Mouse (Mus musculus) Patski (cell line): ENCODE measurements around the gene Gm21887. TPM values are rescaled to one million over a fixed set of nuclear protein-coding genes. Genes with fewer than 3 reads are reported as not detected.
"Not testable (repeated sequence)": the region's sequence is repeated elsewhere in the genome, so short reads cannot be mapped to it uniquely, and the experiment has no call there.

ENCODE experiments used
- ATAC-seq: fragments of 100-300 bp; one replicate; pipeline ENCODE4 v1.8.0; 2021
- CTCF ChIA-PET: fragments of 350-600 bp; sonication (Branson Sonifier 250); formaldehyde crosslinking; loops from one replicate; lab custom pipeline; 2022; ENCODE audit warnings: inconsistent platforms; lab: Charles Lee
- POLR2A ChIA-PET: fragments of 350-600 bp; sonication (Branson Sonifier 250); formaldehyde crosslinking; loops from one replicate; lab custom pipeline; 2022; ENCODE audit warnings: antibody characterized with exemption, inconsistent platforms; lab: Charles Lee
- DNase-seq: peaks from one replicate; pipeline ENCODE4 v3.0.0-alpha.2; 2011; ENCODE audit warnings: low read depth, low spot score
- H3K27me3 ChIP-seq: fragments of 371-371 bp; one replicate; pipeline ENCODE4 v1.5.1; 2021
- in situ Hi-C: fragments of 300-500 bp; cut with MboI; formaldehyde crosslinking; loops from 3 replicates; pipeline ENCODE4 v1.11.1; 2018; ENCODE audit warnings: low pct_unique_long_range_greater_than_20kb, mixed read lengths
- polyA plus RNA-seq: library from polyadenylated mRNA; unstranded; gene quantifications from one replicate; pipeline ENCODE4 v1.2.3, GENCODE M21; 2021

Gene Gm21887
- polyA plus RNA-seq, 1 experiment from 2014 or later: 110 TPM

DNA sequence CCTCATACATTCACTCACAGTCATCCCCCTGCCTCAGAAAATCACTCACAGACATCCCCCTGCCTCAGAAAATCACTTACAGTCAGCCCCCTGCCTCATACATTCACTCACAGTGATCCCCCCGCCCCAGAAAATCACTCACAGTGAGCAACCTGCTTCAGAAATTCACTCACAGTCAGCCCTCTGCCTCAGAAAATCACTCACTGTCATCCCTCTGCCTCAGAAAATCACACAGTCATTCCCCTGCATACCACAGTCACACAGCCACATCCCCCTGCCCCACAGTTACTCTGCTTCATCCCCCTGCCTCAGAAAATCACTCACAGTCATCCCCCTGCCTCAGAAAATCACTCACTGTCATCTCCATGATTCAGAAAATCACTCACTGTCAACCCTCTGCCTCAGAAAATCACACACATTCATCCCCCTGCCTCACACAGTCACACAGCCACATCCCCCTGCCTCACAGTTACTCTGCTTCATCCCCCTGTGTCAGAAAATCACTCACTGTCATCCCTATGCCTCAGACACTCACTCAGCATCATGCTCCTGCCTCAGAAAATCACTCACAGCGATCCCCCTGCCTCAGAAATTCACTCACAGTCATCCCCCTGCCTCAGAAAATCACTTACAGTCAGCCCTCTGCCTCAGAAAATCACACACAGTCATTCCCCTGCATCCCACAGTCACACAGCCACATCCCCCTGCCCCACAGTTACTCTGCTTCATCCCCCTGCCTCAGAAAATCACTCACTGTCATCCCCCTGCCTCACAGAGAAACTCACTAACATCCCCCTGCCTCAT lies 1.9 kb upstream of the Gm21887 start:
- POLR2A ChIA-PET, H3K27me3 ChIP-seq, in situ Hi-C loops, DNase-seq, CTCF ChIA-PET, ATAC-seq: not testable (repeated sequence)

- H3K27me3 ChIP-seq, in situ Hi-C loops, POLR2A ChIA-PET, CTCF ChIA-PET, ATAC-seq, DNase-seq: not testable (repeated sequence)
Measured at GRCm38 (mm10) chrX:170008179-170008467, 1.3 kb upstream of the Gm21887 start.

DNA sequence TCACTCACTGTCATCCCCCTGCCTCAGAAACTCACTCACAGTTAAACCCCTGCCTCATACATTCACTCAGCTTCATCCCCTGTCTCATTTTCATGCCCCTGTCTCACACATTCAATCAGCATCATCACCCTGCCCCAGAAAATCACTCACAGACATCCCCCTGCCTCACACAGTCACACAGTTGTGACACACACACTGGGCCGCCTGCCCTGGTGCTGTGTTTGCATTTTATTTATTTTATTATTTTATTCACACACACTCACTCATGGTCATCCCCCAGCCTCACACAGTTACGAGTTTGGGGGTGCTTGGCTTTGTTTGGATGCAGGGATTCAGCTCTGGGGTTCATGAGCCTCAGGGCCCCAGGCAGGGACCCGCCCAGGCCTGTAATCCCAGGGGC lies 875 bp upstream of the Gm21887 start:
- DNase-seq, CTCF ChIA-PET, in situ Hi-C loops, H3K27me3 ChIP-seq, ATAC-seq, POLR2A ChIA-PET: not testable (repeated sequence)

DNA sequence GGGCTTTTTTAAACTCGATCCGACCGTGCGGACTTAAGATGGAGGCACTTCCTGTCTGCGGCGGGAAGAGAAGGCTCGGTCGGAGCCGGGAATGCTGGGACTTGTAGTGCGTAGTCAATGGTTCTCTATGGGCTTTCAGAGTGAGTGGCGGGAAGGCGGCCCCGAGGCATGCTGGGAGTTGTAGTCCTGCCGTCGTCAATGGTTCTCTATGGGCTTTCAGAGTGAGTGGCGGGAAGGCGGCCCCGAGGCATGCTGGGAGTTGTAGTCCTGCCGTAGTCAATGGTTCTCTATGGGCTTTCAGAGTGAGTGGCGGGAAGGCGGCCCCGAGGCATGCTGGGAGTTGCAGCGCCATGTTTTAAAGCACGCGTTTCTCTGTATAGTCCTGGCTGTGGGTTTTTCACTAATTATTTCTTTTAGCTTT lies 352 bp downstream of the Gm21887 start:
- CTCF ChIA-PET, in situ Hi-C loops, POLR2A ChIA-PET, H3K27me3 ChIP-seq: not testable (repeated sequence)
- DNase-seq: peak; percentile 100
- peak; percentile 91 for ATAC-seq

DNA sequence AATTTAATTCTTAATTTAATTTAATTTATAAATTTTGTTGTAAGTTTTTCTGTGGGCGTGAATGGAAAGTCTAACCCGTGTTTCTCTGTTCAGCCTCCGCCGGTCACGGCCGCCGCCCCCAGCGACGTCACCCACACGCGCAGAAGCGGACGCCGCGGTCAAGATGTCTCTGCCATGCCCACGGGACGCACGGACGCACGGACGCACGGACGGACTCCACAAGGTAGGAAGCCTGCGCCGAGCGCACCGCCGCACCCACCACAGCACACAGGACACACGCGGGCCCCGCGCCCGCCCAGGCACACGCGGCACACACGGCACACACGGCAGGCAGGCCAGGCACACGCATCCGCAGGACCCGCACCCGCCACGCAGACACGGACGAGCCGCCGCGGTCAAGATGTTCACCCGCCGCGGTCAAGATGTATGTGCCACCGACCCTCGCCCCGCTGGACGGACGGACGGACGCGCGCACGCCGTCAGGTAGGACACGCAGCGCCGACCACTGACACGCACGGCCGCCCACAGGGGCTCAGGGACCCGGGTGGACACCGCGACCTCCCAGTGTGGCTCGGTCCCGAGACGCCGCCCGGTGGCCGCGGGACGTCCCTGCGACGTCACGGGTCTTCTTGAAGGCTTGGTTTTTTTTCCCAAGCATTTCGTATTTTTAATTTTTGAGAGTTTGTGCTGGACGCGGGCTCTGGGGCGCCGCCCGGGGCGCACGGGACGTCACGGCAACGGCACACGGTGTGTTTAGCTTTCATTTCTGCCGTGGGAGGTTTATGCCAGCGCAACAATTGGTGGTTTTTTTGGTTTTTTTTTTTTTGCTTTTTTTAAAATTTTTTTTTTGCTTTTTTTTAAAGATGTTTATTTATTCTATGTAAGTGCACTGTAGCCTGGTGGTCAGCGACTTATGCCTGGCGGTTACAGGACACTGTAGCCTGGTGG lies 1.4 kb downstream of the Gm21887 start:
- ATAC-seq: peak; percentile 22
- H3K27me3 ChIP-seq, CTCF ChIA-PET, DNase-seq, in situ Hi-C loops, POLR2A ChIA-PET: not testable (repeated sequence)

DNA sequence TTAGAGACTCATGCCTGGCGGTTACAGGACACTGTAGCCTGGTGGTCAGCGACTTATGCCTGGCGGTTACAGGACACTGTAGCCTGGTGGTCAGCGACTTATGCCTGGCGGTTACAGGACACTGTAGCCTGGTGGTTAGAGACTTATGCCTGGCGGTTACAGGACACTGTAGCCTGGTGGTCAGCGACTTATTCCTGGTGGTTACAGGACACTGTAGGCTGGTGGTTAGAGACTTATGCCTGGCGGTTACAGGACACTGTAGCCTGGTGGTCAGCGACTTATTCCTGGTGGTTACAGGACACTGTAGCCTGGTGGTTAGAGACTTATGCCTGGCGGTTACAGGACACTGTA lies 2.0 kb downstream of the Gm21887 start:
- in situ Hi-C loops, POLR2A ChIA-PET, CTCF ChIA-PET, H3K27me3 ChIP-seq, DNase-seq, ATAC-seq: not testable (repeated sequence)

GRCm38 (mm10) chrX:170013421-170013820 lies 4.0 kb downstream of the Gm21887 start:
- ATAC-seq, POLR2A ChIA-PET, in situ Hi-C loops: not testable (repeated sequence)

GRCm38 (mm10) chrX:170014038-170014437 lies 4.6 kb downstream of the Gm21887 start:
- ATAC-seq, CTCF ChIA-PET, POLR2A ChIA-PET, in situ Hi-C loops, DNase-seq, H3K27me3 ChIP-seq: not testable (repeated sequence)

More at GRCm38 (mm10) chrX:170013421-170013820, 4.0 kb downstream of the Gm21887 start:
- H3K27me3 ChIP-seq, DNase-seq, CTCF ChIA-PET: not testable (repeated sequence)

DNA sequence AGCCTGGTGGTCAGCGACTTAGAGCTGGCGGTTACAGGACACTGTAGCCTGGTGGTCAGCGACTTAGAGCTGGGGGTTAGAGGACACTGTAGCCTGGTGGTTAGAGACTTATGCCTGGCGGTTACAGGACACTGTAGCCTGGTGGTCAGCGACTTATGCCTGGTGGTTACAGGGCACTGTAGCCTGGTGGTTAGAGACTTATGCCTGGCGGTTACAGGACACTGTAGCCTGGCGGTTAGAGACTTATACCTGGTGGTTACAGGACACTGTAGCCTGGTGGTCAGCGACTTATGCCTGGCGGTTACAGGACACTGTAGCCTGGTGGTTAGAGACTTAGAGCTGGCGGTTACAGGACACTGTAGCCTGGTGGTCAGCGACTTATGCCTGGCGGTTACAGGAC lies 6.4 kb downstream of the Gm21887 start:
- H3K27me3 ChIP-seq, POLR2A ChIA-PET, in situ Hi-C loops, CTCF ChIA-PET, ATAC-seq, DNase-seq: not testable (repeated sequence)

GRCm38 (mm10) chrX:170017333-170018245 lies 8.1 kb downstream of the Gm21887 start:
- DNase-seq: not testable (repeated sequence)

GRCm38 (mm10) chrX:170018571-170019218 lies 9.2 kb downstream of the Gm21887 start:
- in situ Hi-C loops: not testable (repeated sequence)

More at GRCm38 (mm10) chrX:170017333-170018245, 8.1 kb downstream of the Gm21887 start:
- H3K27me3 ChIP-seq, CTCF ChIA-PET, POLR2A ChIA-PET, in situ Hi-C loops: not testable (repeated sequence)
- ATAC-seq: peak; percentile 10

DNA sequence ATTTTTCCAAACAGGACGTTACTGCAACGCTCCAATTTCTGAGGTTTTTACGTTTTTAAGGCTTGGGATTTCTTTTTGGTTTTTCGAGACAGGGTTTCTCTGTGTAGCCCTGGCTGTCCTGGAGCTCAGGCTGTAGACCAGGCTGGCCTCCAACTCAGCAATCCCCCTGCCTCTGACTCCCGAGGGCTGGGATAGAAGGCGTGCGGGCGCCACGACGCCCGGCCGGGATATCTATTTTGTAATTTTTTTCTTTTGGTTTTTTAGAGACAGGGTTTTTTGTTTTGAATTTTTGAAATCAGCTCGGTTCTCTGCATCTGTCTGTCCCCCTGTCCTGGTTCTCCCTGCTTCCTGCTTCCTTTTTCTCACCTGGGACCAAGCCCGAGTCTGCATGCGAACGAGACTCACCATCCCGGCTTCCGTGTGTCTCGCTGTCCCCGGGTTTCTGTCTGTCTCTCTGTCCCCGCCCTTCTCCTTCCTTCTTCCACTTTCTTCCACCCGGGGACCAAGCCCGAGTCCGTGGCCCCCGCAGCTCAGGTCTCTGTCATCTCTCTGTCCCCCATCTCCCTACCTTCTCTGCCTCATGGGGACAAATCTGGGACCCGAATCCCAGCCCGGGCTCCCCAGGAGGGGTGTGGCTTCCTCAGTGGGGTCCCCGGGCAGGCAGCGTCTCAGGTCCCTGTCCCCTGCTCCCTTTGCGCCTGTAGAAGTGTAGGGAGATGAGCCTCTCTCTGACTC lies 9.9 kb downstream of the Gm21887 start:
- DNase-seq, CTCF ChIA-PET, H3K27me3 ChIP-seq, in situ Hi-C loops, POLR2A ChIA-PET: not testable (repeated sequence)
- ATAC-seq: peak; percentile 29

More at GRCm38 (mm10) chrX:170018571-170019218, 9.2 kb downstream of the Gm21887 start:
- DNase-seq, CTCF ChIA-PET, H3K27me3 ChIP-seq, POLR2A ChIA-PET: not testable (repeated sequence)
- peak; percentile 60 for ATAC-seq

DNA sequence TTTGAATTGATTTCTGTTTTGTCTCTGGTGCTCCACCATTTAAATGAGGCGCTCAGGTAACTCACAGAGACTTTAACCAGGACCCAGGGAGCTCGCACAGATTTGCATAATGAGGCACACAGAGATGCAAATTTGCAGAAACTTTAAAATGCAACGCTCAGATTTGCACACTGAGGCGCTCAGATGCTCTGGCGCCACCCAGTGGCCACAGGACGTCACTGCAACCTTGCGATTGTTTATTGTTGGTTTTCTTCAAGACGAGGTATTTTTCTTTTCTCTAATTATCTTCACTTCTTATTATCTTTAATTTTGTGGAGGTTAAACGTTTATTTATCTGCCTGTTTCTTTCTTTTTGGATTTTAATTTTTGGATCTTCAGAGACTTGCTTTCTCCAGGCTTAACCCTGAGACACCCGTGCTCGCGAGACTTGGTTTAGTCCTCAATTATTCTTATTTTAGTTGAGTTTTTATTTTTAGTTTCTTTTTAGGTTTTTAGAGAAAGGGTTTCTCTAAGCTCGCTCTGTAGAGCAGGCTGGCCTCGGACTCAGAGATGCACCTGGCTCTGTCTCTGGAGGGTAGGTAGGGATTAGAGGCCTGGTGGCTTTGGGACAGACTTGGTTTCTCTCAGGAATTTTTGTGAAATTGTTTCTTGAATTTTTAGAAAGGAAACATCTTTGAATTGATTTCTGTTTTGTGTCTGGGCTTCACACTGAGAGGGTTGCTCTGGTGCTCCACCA lies 10.7 kb downstream of the Gm21887 start:
- in situ Hi-C loops, DNase-seq, POLR2A ChIA-PET, CTCF ChIA-PET, H3K27me3 ChIP-seq: not testable (repeated sequence)
- peak; percentile 32 for ATAC-seq
